Mouse (Mus musculus): ENCODE results near the gene Olfr103. TPM values are rescaled to one million over a fixed set of nuclear protein-coding genes. Genes with fewer than 3 reads are reported as not detected.

Olfr103 gene
- not detected for total RNA-seq (2021)
- long read RNA-seq, experiment 1, result 0 reads
- long read RNA-seq, experiment 2, result 0 reads

- DNase-seq, result no peak
These were observed at the start of gene Olfr103 for GRCm38 (mm10) chr17:37339598-37339997. Gene Olfr103 (minus strand): TSS chr17:37339698.

- DNase-seq, result no peak
These were observed 39.2 kb upstream of the Olfr103 start, which contains the start of gene Olfr105-ps for GRCm38 (mm10) chr17:37378733-37379132. Gene Olfr105-ps (plus strand): TSS chr17:37379033.

DNA sequence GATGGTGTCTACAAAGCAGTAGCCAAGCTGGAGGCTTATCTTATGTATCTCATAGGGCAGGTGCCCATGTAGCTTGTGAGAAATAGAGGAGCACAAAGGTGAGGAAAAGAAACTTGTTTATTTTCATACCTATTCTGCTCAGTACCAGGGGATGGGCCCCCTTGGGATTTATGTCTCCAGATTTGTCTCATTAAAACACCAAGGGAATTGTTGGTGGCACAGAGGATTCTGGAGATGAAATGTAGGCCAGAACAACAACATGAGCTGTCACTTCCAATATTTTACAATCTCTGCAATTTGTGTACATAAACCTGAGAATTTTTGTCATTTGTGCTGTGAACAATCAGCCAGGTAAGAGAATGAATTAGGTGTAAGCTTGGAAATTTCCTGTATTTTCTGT lies 19.8 kb upstream of the Olfr103 start, which contains the start of gene Olfr104-ps:
Gene Olfr104-ps (plus strand): TSS at position 301 of the 400 bp plus-strand sequence.
- no peak for DNase-seq

- DNase-seq, result no peak
These were observed 22.5 kb downstream of the Olfr103 start, which contains the start of gene Olfr102 for GRCm38 (mm10) chr17:37316954-37317353. Gene Olfr102 (minus strand): TSS chr17:37317054.

DNA sequence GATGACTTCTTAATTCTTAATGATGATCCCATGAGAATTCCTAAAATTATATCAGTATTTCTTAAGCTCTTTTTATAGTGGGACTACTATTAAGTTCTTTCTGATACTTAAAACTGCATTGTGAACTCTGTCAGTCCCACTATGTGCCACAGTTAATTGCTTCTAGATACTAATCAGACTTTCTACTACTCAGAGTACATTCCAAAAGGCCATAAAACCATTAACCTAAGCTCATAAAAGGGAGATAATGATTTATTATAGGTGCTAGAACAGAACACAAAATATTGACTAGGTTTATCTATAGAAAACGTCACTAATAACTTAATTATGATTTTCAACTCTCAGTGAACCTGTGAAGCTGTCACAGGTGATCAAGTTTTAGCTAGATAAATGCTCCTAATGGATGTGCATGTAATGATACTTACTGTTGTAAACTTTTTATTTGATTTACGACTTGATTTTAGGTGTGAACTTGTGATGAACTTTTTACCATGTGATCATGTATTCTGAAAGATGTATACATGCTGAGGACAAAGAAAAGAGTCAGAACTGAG lies 29.3 kb downstream of the Olfr103 start:
- no peak for DNase-seq

- DNase-seq, result no peak
These were observed 31.0 kb downstream of the Olfr103 start for GRCm38 (mm10) chr17:37308483-37308882.

DNA sequence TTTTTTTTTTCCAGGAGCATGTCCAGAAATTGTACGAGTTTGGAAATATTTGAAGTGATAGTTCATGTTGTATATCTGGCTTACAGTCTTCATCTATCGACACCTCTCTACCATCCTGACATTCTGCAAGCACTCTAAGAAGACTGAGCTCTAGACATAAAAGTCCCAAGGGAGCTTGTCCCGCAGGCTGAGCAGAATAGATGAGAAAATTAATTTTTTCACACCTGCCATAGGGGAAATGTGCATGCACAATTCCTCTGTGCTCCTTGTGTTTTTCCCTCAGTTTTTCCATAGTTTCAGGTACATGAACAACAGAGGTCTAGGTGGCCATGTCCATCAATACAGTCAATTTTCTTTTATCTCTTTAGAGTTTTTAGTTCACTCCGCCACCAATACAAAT lies 35.3 kb downstream of the Olfr103 start, which contains the start of gene Olfr101:
Gene Olfr101 (minus strand): TSS at position 101 of the 400 bp plus-strand sequence.
- DNase-seq, result no peak

Other genes with a start within 250 kb of the Olfr103 start
- not detected for gene Olfr91, start 241.4 kb downstream of the Olfr103 start, total RNA-seq (2021)
- not detected for gene Olfr92, start 219.6 kb downstream of the Olfr103 start, total RNA-seq (2021)
- gene Olfr93, start 178.2 kb downstream of the Olfr103 start, total RNA-seq (2021), result not detected
- gene Ubd, start 145.8 kb downstream of the Olfr103 start, total RNA-seq (2021), result not detected
- gene Olfr94, start 138.7 kb downstream of the Olfr103 start, total RNA-seq (2021), result not detected
- gene Olfr95, start 126.6 kb downstream of the Olfr103 start, total RNA-seq (2021), result not detected
- gene Olfr96, start 119.6 kb downstream of the Olfr103 start, total RNA-seq (2021), result not detected
- gene Olfr97, start 102.4 kb downstream of the Olfr103 start, total RNA-seq (2021), result not detected
- gene Olfr98, start 75.9 kb downstream of the Olfr103 start, total RNA-seq (2021), result not detected
- gene H2-M3, start 69.5 kb downstream of the Olfr103 start, total RNA-seq (2021), result 1 to 10 TPM; 1.7 to 2.2 TPM
- not detected for gene Olfr99, start 56.2 kb downstream of the Olfr103 start, total RNA-seq (2021)
- not detected for gene Olfr101, start 35.4 kb downstream of the Olfr103 start, total RNA-seq (2021)
- gene Olfr102, start 22.6 kb downstream of the Olfr103 start, total RNA-seq (2021), result not detected
- gene Olfr104-ps, start 19.9 kb upstream of the Olfr103 start, total RNA-seq (2021), result not detected
- not detected for gene Olfr105-ps, start 39.3 kb upstream of the Olfr103 start, total RNA-seq (2021)
- gene Olfr106-ps, start 50.7 kb upstream of the Olfr103 start, total RNA-seq (2021), result not detected
- gene Olfr107, start 59.5 kb upstream of the Olfr103 start, total RNA-seq (2021), result not detected
- gene Olfr108, start 105.8 kb upstream of the Olfr103 start, total RNA-seq (2021), result not detected
- not detected for gene Olfr109, start 119.2 kb upstream of the Olfr103 start, total RNA-seq (2021)
- gene H2-M2, start 143.9 kb upstream of the Olfr103 start, total RNA-seq (2021), result not detected
- gene Olfr110, start 152.8 kb upstream of the Olfr103 start, total RNA-seq (2021), result not detected
- not detected for gene Olfr111, start 168.3 kb upstream of the Olfr103 start, total RNA-seq (2021)
- gene Olfr112, start 229.8 kb upstream of the Olfr103 start, total RNA-seq (2021), result not detected
- gene Olfr113, start 238.0 kb upstream of the Olfr103 start, total RNA-seq (2021), result not detected